Mouse (Mus musculus) adrenal gland, adult 10 weeks (tissue): ENCODE measurements around the gene D330020A13Rik. TPM values are rescaled to one million over a fixed set of nuclear protein-coding genes. Genes with fewer than 3 reads are reported as not detected.

Source experiments
- polyA plus RNA-seq: library from polyadenylated mRNA; stranded (reverse); fragments of 350-450 nt; fragmentation: Illumina TruSeq; extraction: RNeasy Lipid Tissue Mini Kit (QIAGEN cat#74804); gene quantifications from one replicate; pipeline ENCODE4 v1.2.3, GENCODE M21; 2014; ENCODE audit warnings: low read depth, low replicate concordance

Gene D330020A13Rik
- not detected for polyA plus RNA-seq

GRCm38 (mm10) chr6:120294056-120294784, at the start of gene D330020A13Rik, which contains the start of gene B4galnt3:
Gene D330020A13Rik (plus strand): TSS chr6:120294364.
Gene B4galnt3 (minus strand): TSS chr6:120294559.

Other genes with a start within 250 kb of the D330020A13Rik start
- gene Ninj2, start 201.0 kb upstream of the D330020A13Rik start, polyA plus RNA-seq = not detected
- gene B4galnt3, start 195 bp downstream of the D330020A13Rik start, polyA plus RNA-seq = 1.0 TPM
- 76.5 TPM for gene Kdm5a, start 69.8 kb downstream of the D330020A13Rik start, polyA plus RNA-seq
- gene Ccdc77, start 70.0 kb downstream of the D330020A13Rik start, polyA plus RNA-seq = 11.1 TPM
- gene Il17ra, start 168.9 kb downstream of the D330020A13Rik start, polyA plus RNA-seq = 2.3 TPM
- gene Tmem121b, start 199.4 kb downstream of the D330020A13Rik start, polyA plus RNA-seq = not detected
- gene Hdhd5, start 237.0 kb downstream of the D330020A13Rik start, polyA plus RNA-seq = 9.3 TPM